Mouse (Mus musculus): ENCODE results near the gene Xrn1.

DNA sequence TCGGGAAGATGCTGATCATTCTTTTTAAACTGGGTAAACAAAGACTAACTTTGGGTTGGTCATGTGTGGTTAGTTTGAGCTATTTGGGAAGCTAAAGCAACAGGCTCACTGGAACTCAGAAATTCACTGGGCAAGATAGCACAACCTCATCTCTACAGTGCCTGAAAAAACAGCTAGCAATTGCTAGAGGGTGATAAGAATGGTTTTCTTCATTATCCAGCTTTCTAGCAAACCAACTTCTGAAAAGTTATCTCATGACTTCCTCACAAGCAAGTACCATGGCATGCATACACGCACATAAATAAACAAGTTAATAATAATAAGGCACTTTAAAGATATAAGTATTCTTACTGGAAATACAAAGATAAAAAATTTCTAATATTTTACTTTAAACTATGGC lies 23.7 kb downstream of the Xrn1 start:
- TF ChIP-seq POLR2A (IDR thresholded peaks at IDR 0.05; ENCODE audit: insufficient read length, low read depth): no peak
- TF ChIP-seq TCF12 (IDR thresholded peaks at IDR 0.05; ENCODE audit: insufficient read depth, poor library complexity, severe bottlenecking): no peak
- no peak for TF ChIP-seq USF1 (IDR thresholded peaks at IDR 0.05; ENCODE audit: low read depth)
- TF ChIP-seq MAX (IDR thresholded peaks at IDR 0.05; ENCODE audit: low read depth): no peak
- TF ChIP-seq POLR2AphosphoS2 (IDR thresholded peaks at IDR 0.05; ENCODE audit: insufficient read length, low read depth): no peak
- TF ChIP-seq E2F4 (IDR thresholded peaks at IDR 0.05; ENCODE audit: insufficient read depth): no peak
- no peak for TF ChIP-seq REST (IDR thresholded peaks at IDR 0.05; ENCODE audit: insufficient read depth, insufficient read length)
